Mouse (Mus musculus): Measurements from ENCODE around the gene Zfp69. TPM values are rescaled to one million over a fixed set of nuclear protein-coding genes. Genes with fewer than 3 reads are reported as not detected.

Zfp69 gene
- 3.2 and 3.4 TPM in 2 replicates for polyA plus RNA-seq (2012; rRNA removed)

DNA sequence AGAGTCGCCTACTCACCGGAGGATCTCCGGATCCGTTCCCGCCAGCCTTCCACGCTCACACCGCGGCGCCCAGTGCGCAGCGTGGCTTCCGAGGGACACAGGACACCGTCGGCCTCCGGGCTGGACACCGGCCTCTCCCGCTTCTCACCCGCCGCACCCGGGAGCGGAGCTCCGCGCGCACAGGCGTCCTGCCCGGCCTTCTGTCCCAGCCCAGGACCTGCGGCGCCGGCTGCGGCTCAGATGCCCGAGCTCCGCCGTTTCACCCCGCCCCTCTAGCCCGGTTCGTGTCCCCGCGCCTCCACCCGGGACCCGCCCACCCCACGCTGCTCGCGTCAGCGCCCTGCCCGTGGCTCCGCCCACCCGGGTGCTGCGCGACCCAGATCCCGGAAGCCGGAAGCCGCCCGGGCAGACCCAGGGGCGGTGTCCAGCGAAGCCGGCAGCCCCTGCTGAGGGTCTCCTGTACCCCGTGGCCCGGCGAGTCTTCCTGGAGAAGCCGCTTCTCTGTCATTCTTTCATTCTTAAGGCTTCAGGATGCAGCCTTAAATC lies at the start of gene Zfp69:
Gene Zfp69 (minus strand): TSS at position 272 of the 546 bp plus-strand sequence.
- WGBS, result under 1% methylated on average over 60 of the region's 60 CpGs
- DNase-seq, result peak; percentile 90
- peaks cover 15% of the 10 kb centered on the region for H3K4me1 ChIP-seq (replicated peaks; ENCODE audit: control insufficient read depth, insufficient read depth, low read length)
- TF ChIP-seq POLR2A (IDR thresholded peaks at IDR 0.05; ENCODE audit: control insufficient read depth, extremely low read depth, insufficient read depth, low read length, poor library complexity), result peak; percentile 100
- peak; percentile 26; the same call in 1 of the 2 replicates for TF ChIP-seq CTCF (IDR thresholded peaks at IDR 0.05; ENCODE audit: borderline replicate concordance, control insufficient read depth, extremely low read depth, insufficient read depth, low read length, poor library complexity)
- H3K36me3 ChIP-seq (ENCODE audit: control insufficient read depth, insufficient read depth, low read length), result no peaks in the 10 kb centered on the region
- H3K27me3 ChIP-seq (ENCODE audit: control insufficient read depth, insufficient read depth, low read length), result no peaks in the 10 kb centered on the region
- H3K4me3 ChIP-seq (ENCODE audit: control insufficient read depth, insufficient read depth, low read length), result peak within 1 kb of the TSS; percentile 58
- peak within 1 kb of the TSS; percentile 41; the same call in 1 of the 2 replicates for H3K27ac ChIP-seq (ENCODE audit: control insufficient read depth, insufficient read depth, low read length)

DNA sequence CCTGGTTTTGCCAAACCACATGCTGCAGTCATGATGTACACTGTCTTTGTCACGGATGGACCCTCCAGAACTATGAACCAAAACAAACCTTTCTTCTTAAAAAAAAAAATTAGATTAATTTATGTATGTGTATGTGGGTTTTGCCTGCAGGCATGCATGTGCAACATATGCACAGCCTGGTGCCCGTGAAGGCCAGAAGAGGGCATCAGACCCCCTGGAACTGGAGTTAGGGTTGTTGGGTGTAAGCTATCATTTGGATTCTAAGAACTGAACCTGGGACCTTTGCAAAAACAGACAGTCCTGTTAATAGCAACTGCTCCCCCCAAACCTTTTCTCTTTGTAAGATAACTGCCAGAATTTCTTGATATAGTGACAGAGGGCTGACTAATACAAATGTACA lies 49.5 kb upstream of the Zfp69 start:
- Histone ChIP-seq H3K4me3 (ENCODE audit: control insufficient read depth, insufficient read depth, low read length) (no peak overlapping the region), H3K27ac (ENCODE audit: control insufficient read depth, insufficient read depth, low read length) (no peak overlapping the region), H3K4me1 (replicated peaks; ENCODE audit: control insufficient read depth, insufficient read depth, low read length) (peaks cover 17% of the 10 kb centered on the region), H3K27me3 (ENCODE audit: control insufficient read depth, insufficient read depth, low read length) (no peaks in the 10 kb centered on the region), H3K36me3 (ENCODE audit: control insufficient read depth, insufficient read depth, low read length) (no peaks in the 10 kb centered on the region)
- no peak for TF ChIP-seq CTCF (IDR thresholded peaks at IDR 0.05; ENCODE audit: borderline replicate concordance, control insufficient read depth, extremely low read depth, insufficient read depth, low read length, poor library complexity)
- peak; percentile 27 for DNase-seq
- WGBS, result 74% methylated on average over 2 of the region's 2 CpGs

DNA sequence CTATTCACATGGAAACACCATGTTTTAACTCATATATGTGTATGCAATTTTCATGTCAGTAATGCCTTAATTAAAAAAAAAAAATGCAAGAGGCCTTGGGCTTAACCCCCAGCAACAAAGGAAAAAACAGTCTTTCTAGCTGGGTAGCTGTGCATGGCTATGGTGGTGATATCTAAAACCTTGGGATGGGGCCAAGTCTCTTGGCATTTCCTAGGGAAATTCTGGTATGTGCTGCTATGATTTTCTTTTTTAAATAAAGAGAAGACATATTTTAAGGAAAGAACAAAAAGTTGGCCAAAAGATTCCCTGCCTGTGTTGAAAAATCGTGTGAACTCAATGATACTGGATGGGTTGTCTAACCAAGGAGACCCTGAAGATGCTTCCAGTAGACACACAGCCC lies 44.4 kb upstream of the Zfp69 start:
- Histone ChIP-seq H3K4me1 (replicated peaks; ENCODE audit: control insufficient read depth, insufficient read depth, low read length) (no peaks in the 10 kb centered on the region), H3K27me3 (ENCODE audit: control insufficient read depth, insufficient read depth, low read length) (no peaks in the 10 kb centered on the region), H3K27ac (ENCODE audit: control insufficient read depth, insufficient read depth, low read length) (no peak overlapping the region), H3K36me3 (ENCODE audit: control insufficient read depth, insufficient read depth, low read length) (no peaks in the 10 kb centered on the region), H3K4me3 (ENCODE audit: control insufficient read depth, insufficient read depth, low read length) (no peak overlapping the region)
- TF ChIP-seq CTCF (IDR thresholded peaks at IDR 0.05; ENCODE audit: borderline replicate concordance, control insufficient read depth, extremely low read depth, insufficient read depth, low read length, poor library complexity) (no peak), POLR2A (IDR thresholded peaks at IDR 0.05; ENCODE audit: control insufficient read depth, extremely low read depth, insufficient read depth, low read length, poor library complexity) (no peak)
- WGBS, result 75% methylated on average over 1 of the region's 1 CpGs
- no peak for DNase-seq

DNA sequence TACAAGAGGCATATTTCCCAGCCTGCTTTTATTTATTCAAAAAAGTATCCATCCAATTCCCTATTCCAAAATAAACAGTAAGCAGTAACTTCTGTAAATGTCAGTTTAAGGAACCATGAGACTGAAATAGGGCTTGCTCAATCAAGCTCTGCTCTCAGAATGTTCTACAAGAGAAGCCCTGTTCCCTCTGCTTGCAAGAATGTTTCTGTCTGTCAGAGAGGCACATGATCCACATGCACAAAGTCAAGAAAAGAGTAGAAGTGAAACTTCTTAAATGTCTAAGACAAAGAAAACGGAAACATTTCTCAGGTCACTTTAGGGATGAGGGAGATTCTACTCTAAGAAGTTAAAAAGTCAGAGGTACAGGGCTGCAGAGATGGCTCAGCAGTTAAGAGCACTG lies 41.5 kb upstream of the Zfp69 start:
- 82% methylated on average over 1 of the region's 1 CpGs for WGBS
- no peaks in the 10 kb centered on the region for H3K4me1 ChIP-seq (replicated peaks; ENCODE audit: control insufficient read depth, insufficient read depth, low read length)
- no peaks in the 10 kb centered on the region for H3K36me3 ChIP-seq (ENCODE audit: control insufficient read depth, insufficient read depth, low read length)
- H3K4me3 ChIP-seq (ENCODE audit: control insufficient read depth, insufficient read depth, low read length), result no peak overlapping the region
- no peak overlapping the region for H3K27ac ChIP-seq (ENCODE audit: control insufficient read depth, insufficient read depth, low read length)
- no peak for TF ChIP-seq CTCF (IDR thresholded peaks at IDR 0.05; ENCODE audit: borderline replicate concordance, control insufficient read depth, extremely low read depth, insufficient read depth, low read length, poor library complexity)
- no peak for TF ChIP-seq POLR2A (IDR thresholded peaks at IDR 0.05; ENCODE audit: control insufficient read depth, extremely low read depth, insufficient read depth, low read length, poor library complexity)
- no peak for DNase-seq
- no peaks in the 10 kb centered on the region for H3K27me3 ChIP-seq (ENCODE audit: control insufficient read depth, insufficient read depth, low read length)

DNA sequence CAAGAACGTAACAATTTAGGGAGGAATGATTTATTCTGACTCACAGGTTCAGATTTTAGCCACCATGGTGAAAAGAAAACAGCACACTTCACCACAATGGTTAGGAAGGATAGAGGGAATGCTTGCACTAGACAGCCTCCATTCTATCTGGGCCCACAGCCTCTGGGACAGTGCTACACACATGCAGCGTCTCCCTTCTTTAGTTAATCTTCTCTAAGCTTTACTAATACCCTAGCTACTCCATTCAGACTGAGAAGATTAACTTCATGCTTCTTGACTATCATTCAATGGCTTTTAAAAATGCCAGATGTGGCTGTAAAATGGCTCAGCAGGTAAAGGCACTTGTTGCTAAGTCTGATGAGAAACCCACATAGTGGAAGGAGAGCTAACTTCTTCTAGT lies 40.8 kb upstream of the Zfp69 start:
- Histone ChIP-seq H3K4me1 (replicated peaks; ENCODE audit: control insufficient read depth, insufficient read depth, low read length) (no peaks in the 10 kb centered on the region), H3K36me3 (ENCODE audit: control insufficient read depth, insufficient read depth, low read length) (no peaks in the 10 kb centered on the region), H3K27me3 (ENCODE audit: control insufficient read depth, insufficient read depth, low read length) (no peaks in the 10 kb centered on the region), H3K4me3 (ENCODE audit: control insufficient read depth, insufficient read depth, low read length) (no peak overlapping the region), H3K27ac (ENCODE audit: control insufficient read depth, insufficient read depth, low read length) (no peak overlapping the region)
- no peak for TF ChIP-seq POLR2A (IDR thresholded peaks at IDR 0.05; ENCODE audit: control insufficient read depth, extremely low read depth, insufficient read depth, low read length, poor library complexity)
- no peak for TF ChIP-seq CTCF (IDR thresholded peaks at IDR 0.05; ENCODE audit: borderline replicate concordance, control insufficient read depth, extremely low read depth, insufficient read depth, low read length, poor library complexity)
- DNase-seq, result no peak
- WGBS, result 97% methylated on average over 2 of the region's 2 CpGs

DNA sequence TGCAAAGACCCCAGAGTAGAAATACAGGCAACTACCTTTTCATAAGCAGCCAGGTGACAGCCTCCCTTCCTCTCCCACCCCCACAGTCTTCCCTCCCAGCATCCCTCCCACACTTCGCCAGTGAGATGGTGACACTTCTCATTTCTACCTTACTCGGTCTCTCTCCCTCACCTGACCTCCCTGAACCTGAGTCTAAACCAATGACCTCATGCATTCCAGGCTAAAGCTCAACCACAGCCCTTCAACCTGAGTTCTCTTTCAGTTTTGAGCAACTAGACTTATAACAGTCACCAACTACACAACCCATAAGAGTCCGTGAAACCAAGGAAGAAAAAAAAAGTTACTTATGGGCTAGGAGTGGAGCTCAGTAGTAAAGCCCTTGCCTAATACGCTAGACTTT lies 35.8 kb upstream of the Zfp69 start:
- no peak for DNase-seq
- peaks cover 4% of the 10 kb centered on the region for H3K4me1 ChIP-seq (replicated peaks; ENCODE audit: control insufficient read depth, insufficient read depth, low read length)
- no peak overlapping the region for H3K27ac ChIP-seq (ENCODE audit: control insufficient read depth, insufficient read depth, low read length)
- WGBS, result 77% methylated on average over 4 of the region's 4 CpGs
- no peaks in the 10 kb centered on the region for H3K27me3 ChIP-seq (ENCODE audit: control insufficient read depth, insufficient read depth, low read length)
- H3K4me3 ChIP-seq (ENCODE audit: control insufficient read depth, insufficient read depth, low read length), result no peak overlapping the region
- peaks cover 7% of the 10 kb centered on the region for H3K36me3 ChIP-seq (ENCODE audit: control insufficient read depth, insufficient read depth, low read length)
- TF ChIP-seq CTCF (IDR thresholded peaks at IDR 0.05; ENCODE audit: borderline replicate concordance, control insufficient read depth, extremely low read depth, insufficient read depth, low read length, poor library complexity), result no peak
- TF ChIP-seq POLR2A (IDR thresholded peaks at IDR 0.05; ENCODE audit: control insufficient read depth, extremely low read depth, insufficient read depth, low read length, poor library complexity), result no peak

DNA sequence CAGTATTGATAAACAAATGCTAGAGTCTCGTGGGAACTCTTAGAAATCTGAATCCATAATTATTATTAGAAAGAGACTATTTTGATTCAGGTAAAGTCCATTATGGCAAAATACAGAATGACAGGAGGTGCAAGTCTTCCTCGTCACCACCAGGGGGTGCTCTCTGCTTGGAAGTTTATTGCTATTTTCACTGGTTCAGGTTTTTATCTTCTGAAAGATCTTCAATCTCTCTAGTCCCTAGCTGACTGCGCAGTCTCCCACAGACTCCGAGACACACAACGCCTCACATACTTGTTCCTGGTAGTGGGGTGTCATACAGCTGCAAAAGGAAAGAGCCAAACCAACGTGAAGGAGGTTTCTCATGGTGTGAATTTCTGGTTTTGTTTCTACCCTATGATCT lies 34.9 kb upstream of the Zfp69 start:
- peak; percentile 46 for DNase-seq
- H3K27ac ChIP-seq (ENCODE audit: control insufficient read depth, insufficient read depth, low read length), result no peak overlapping the region
- H3K4me1 ChIP-seq (replicated peaks; ENCODE audit: control insufficient read depth, insufficient read depth, low read length), result peaks cover 4% of the 10 kb centered on the region
- H3K4me3 ChIP-seq (ENCODE audit: control insufficient read depth, insufficient read depth, low read length), result no peak overlapping the region
- 2% methylated on average over 6 of the region's 6 CpGs for WGBS
- TF ChIP-seq POLR2A (IDR thresholded peaks at IDR 0.05; ENCODE audit: control insufficient read depth, extremely low read depth, insufficient read depth, low read length, poor library complexity) (no peak), CTCF (IDR thresholded peaks at IDR 0.05; ENCODE audit: borderline replicate concordance, control insufficient read depth, extremely low read depth, insufficient read depth, low read length, poor library complexity) (no peak)
- no peaks in the 10 kb centered on the region for H3K27me3 ChIP-seq (ENCODE audit: control insufficient read depth, insufficient read depth, low read length)
- H3K36me3 ChIP-seq (ENCODE audit: control insufficient read depth, insufficient read depth, low read length), result peaks cover 8% of the 10 kb centered on the region
